Mouse (Mus musculus) Patski (cell line): ENCODE measurements around the gene Tst. TPM values are rescaled to one million over a fixed set of nuclear protein-coding genes. Genes with fewer than 3 reads are reported as not detected.
A peak's percentile ranks its signal among the peaks of the same experiment; 100 is the strongest.

Experiments used
- ATAC-seq: fragments of 100-300 bp; one replicate; pipeline ENCODE4 v1.8.0; 2021
- CTCF ChIA-PET: fragments of 350-600 bp; sonication (Branson Sonifier 250); formaldehyde crosslinking; loops from one replicate; lab custom pipeline; 2022; ENCODE audit warnings: inconsistent platforms; lab: Charles Lee
- POLR2A ChIA-PET: fragments of 350-600 bp; sonication (Branson Sonifier 250); formaldehyde crosslinking; loops from one replicate; lab custom pipeline; 2022; ENCODE audit warnings: antibody characterized with exemption, inconsistent platforms; lab: Charles Lee
- DNase-seq: peaks from one replicate; pipeline ENCODE4 v3.0.0-alpha.2; 2011; ENCODE audit warnings: low read depth, low spot score
- H3K27me3 ChIP-seq: fragments of 371-371 bp; one replicate; pipeline ENCODE4 v1.5.1; 2021
- CTCF ChIP-seq: fragments of 100-300 bp; IDR thresholded peaks from one replicate; pipeline ENCODE4 v1.5.1; 2021
- in situ Hi-C: fragments of 300-500 bp; cut with MboI; formaldehyde crosslinking; loops from 3 replicates; pipeline ENCODE4 v1.11.1; 2018; ENCODE audit warnings: low pct_unique_long_range_greater_than_20kb, mixed read lengths
- polyA plus RNA-seq: library from polyadenylated mRNA; unstranded; gene quantifications from one replicate; pipeline ENCODE4 v1.2.3, GENCODE M21; 2021

Tst gene
- 23.8 TPM for polyA plus RNA-seq

- ATAC-seq, result peak; percentile 40
- no peaks in the 10 kb centered on the region for H3K27me3 ChIP-seq
- no peak for TF ChIP-seq CTCF
- in situ Hi-C loops, result no loop called here
- ChIA-PET CTCF (interaction anchor here (1.0 to 1.5 kb wide), 2 partner anchors 12 to 37 kb away, joined by 3 to 4 read pairs; no protein-coding TSS in a partner anchor), POLR2A (interaction anchor here (1.2 to 2.0 kb wide), 2 partner anchors 16 to 125 kb away, joined by 3 to 5 read pairs; no protein-coding TSS in a partner anchor)
- no peak for DNase-seq
Observed at GRCm38 (mm10) chr15:78405517-78406211, at the start of gene Tst. Tst (minus strand) TSS chr15:78405907.

GRCm38 (mm10) chr15:78455168-78455567, 49.5 kb upstream of the Tst start:
- TF ChIP-seq CTCF, result no peak
- no peaks in the 10 kb centered on the region for H3K27me3 ChIP-seq
- ChIA-PET POLR2A (interaction anchor here (1.2 kb wide), 1 partner anchor 76 kb away, joined by 3 read pairs; the partner anchor contains the start of gene C1qtnf6), CTCF (interaction anchor here (1.0 to 1.1 kb wide), 2 partner anchors 10 to 25 kb away, joined by 3 read pairs; no protein-coding TSS in a partner anchor)
- DNase-seq, result no peak
- peak; percentile 9 for ATAC-seq
- in situ Hi-C loops, result no loop called here

GRCm38 (mm10) chr15:78452929-78453328, 47.2 kb upstream of the Tst start:
- ChIA-PET POLR2A (interaction anchor here (0.6 kb wide), 1 partner anchor 266 kb away, joined by 3 read pairs; no protein-coding TSS in a partner anchor), CTCF (interaction anchor here (1.6 to 3.7 kb wide), 2 partner anchors 16 to 18 kb away, joined by 3 to 12 read pairs; partner anchors contain the start of gene Tmprss6)
- in situ Hi-C loops, result no loop called here
- no peak for ATAC-seq
- no peak for DNase-seq
- no peaks in the 10 kb centered on the region for H3K27me3 ChIP-seq
- no peak for TF ChIP-seq CTCF

DNA sequence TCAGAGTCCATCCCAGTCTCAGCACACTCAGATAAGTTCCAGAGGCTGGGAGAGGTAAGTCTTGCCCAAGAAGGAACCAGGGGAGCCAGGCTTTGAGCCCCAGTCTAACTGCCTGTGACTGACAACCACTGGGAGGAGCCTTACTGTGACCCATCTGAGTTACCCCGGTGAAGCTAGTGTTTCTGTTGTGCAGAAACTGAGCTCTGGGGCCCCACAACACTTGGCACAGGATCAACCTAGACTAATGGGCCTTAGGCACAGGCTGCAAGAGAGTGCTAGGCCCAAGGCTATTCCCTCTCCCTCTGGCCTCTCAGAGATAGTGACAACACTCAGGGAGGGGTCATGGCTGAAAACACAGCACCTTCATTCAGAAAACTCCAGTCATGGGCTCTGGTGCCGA, 45.5 kb upstream of the Tst start:
- no peak for DNase-seq
- in situ Hi-C loops, result no loop called here
- TF ChIP-seq CTCF, result no peak
- POLR2A ChIA-PET, result interaction anchor here (0.6 to 1.8 kb wide), 3 partner anchors 11 to 17 kb away, joined by 3 to 7 read pairs (median 3); partner anchors contain the start of gene Tmprss6
- CTCF ChIA-PET, result interaction anchor here (3.7 kb wide), 1 partner anchor 18 kb away, joined by 12 read pairs; the partner anchor contains the start of gene Tmprss6
- ATAC-seq, result no peak
- H3K27me3 ChIP-seq, result no peaks in the 10 kb centered on the region

GRCm38 (mm10) chr15:78450419-78450768, 44.7 kb upstream of the Tst start:
- no peaks in the 10 kb centered on the region for H3K27me3 ChIP-seq
- ChIA-PET CTCF (interaction anchor here (0.9 to 3.7 kb wide), 6 partner anchors 19 to 131 kb away, joined by 3 to 12 read pairs (median 4); partner anchors contain the start of gene Tmprss6), POLR2A (interaction anchor here (0.6 to 1.8 kb wide), 3 partner anchors 18 to 80 kb away, joined by 3 to 7 read pairs (median 7); partner anchors contain the start of genes C1qtnf6 and Tmprss6)
- no peak for TF ChIP-seq CTCF
- in situ Hi-C loops, result no loop called here
- DNase-seq (no peak), ATAC-seq (no peak)

DNA sequence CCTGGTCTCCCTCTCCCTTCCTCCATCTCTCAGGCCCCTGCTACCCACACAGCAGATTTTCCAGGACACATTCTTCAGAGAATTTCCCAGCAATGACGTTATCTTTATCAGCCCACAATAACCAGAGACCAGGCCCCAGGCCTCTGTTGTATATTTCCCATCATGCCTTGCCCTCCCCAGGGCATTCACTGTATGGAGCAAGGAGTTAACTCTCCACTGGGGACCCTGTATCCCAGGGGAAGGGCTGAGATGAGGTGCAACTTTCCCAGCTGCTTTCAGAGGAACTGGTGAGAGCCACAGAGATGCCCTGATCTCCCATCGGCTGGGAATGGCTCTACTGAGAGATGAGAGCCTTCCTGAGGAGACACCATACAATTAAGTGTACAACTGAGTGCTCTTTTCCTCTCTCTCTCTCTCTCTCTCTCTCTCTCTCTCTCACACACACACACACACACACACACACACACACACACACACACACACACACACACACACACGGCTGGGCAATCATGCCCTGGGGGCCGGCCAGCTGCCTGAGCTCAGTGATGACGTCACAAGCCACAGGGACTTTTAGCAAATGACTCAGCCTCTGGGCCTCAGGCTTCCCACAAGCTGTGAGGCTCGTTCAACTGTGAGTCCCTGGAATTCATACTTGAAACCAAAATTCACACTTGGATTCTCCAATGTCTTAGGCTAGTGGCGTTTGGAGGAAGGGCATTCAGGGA, 44.1 kb upstream of the Tst start:
- TF ChIP-seq CTCF, result no peak
- in situ Hi-C loops, result loop anchor here (5.0 kb wide), 1 partner anchor 82 kb away; the partner anchor contains the start of gene C1qtnf6
- peak; percentile 68 for ATAC-seq
- ChIA-PET POLR2A (interaction anchor here (1.4 to 1.8 kb wide), 3 partner anchors 19 to 80 kb away, joined by 5 to 7 read pairs (median 7); partner anchors contain the start of genes C1qtnf6 and Tmprss6), CTCF (interaction anchor here (0.9 to 3.7 kb wide), 6 partner anchors 19 to 131 kb away, joined by 3 to 12 read pairs (median 4); partner anchors contain the start of gene Tmprss6)
- DNase-seq, result peak; percentile 94
- no peaks in the 10 kb centered on the region for H3K27me3 ChIP-seq

DNA sequence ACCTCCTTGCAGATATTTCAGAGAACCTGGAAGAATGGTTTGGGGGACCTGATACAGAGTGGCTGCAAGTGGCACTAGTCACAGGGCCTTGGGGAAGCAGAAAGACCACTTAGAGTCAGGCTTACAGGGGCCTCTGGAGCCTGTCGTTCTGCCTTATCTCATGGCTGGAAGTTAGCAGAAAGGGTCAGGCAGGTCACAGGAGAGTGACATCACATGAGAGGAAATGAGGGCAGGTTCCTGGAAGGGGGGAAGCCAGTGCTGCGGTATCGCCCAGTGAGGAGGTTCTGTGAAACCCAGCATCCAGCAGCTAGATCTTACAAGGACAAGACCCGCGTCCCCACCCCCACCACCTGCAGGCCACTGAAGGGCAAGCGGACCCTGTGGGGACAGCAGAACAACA, 43.4 kb upstream of the Tst start:
- no peak for TF ChIP-seq CTCF
- CTCF ChIA-PET, result interaction anchor here (1.1 to 2.6 kb wide), 13 partner anchors 15 to 132 kb away, joined by 3 to 21 read pairs (median 4); no protein-coding TSS in a partner anchor
- ATAC-seq (no peak), DNase-seq (no peak)
- POLR2A ChIA-PET, result interaction anchor here (1.4 to 1.8 kb wide), 2 partner anchors 32 to 81 kb away, joined by 5 to 7 read pairs; partner anchors contain the start of gene C1qtnf6
- no peaks in the 10 kb centered on the region for H3K27me3 ChIP-seq
- in situ Hi-C loops, result loop anchor here (5.0 kb wide), 1 partner anchor 83 kb away; the partner anchor contains the start of gene C1qtnf6

DNA sequence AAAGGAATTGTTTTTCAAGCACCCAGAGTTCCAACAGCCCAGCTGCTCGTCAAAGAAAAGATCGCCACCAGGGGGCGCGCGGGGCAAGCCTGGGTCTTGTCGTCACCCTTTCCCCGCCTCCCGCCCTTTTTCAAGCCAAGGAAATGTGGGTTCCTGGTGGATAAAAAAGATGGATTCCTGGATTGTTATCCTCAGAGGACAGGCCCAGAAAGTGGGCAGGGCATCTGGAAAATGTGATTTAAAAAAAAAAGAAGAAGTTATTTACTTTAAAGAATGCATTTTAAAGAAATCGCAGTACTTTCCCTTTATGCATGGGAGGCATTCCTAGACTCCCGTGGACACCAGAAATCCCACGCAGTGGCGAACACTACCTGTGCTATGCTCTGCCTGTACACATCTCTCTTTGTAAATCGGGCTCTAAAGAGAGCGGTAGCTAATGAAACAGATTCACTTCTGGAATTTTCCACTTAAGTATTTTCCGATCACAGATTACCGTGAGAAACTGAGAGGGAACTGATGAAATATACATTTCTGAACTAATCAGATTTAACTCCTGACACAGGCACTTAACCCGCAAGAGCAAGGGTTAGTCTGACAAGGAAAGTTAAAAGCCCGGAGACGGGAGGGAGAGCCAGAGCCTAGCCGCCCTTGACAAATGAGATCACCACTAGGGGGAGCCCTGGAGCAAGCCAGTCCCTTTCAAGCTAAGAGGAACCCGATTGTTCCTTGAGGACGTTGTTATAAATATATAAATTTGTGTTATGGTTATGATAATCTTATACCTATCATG, 42.2 kb upstream of the Tst start:
- DNase-seq, result no peak
- in situ Hi-C loops, result loop anchor here (5.0 kb wide), 1 partner anchor 84 kb away; the partner anchor contains the start of gene C1qtnf6
- ChIA-PET POLR2A (interaction anchor here (0.8 to 1.7 kb wide), 4 partner anchors 9 to 85 kb away, joined by 3 to 5 read pairs (median 4); no protein-coding TSS in a partner anchor), CTCF (interaction anchor here (0.8 to 2.6 kb wide), 29 partner anchors 10 to 134 kb away, joined by 3 to 21 read pairs (median 4); no protein-coding TSS in a partner anchor)
- H3K27me3 ChIP-seq, result no peaks in the 10 kb centered on the region
- ATAC-seq, result peak; percentile 32
- no peak for TF ChIP-seq CTCF

GRCm38 (mm10) chr15:78447121-78447520, 41.4 kb upstream of the Tst start:
- in situ Hi-C loops, result loop anchor here (5.0 kb wide), 1 partner anchor 85 kb away; the partner anchor contains the start of gene C1qtnf6
- CTCF ChIA-PET, result interaction anchor here (1.0 to 2.3 kb wide), 18 partner anchors 10 to 135 kb away, joined by 3 to 21 read pairs (median 5); no protein-coding TSS in a partner anchor
- no peak for TF ChIP-seq CTCF
- DNase-seq (no peak), ATAC-seq (no peak)
- no peaks in the 10 kb centered on the region for H3K27me3 ChIP-seq
- POLR2A ChIA-PET, result interaction anchor here (0.8 to 1.7 kb wide), 4 partner anchors 8 to 86 kb away, joined by 3 to 5 read pairs (median 4); no protein-coding TSS in a partner anchor
